Mouse (Mus musculus) liver, postnatal 0 days (tissue): ENCODE data around the gene Xcl1. TPM values are rescaled to one million over a fixed set of nuclear protein-coding genes. Genes with fewer than 3 reads are reported as not detected.

ENCODE experiments used
- ATAC-seq: fragments of 200-750 bp; cut with Nextera tagmentation; 2 replicates; pipeline ENCODE4 v1.8.0; 2017; ENCODE audit warnings: mild to moderate bottlenecking, moderate library complexity
- DNase-seq: peaks from one replicate; pipeline ENCODE4 v3.0.0-alpha.2; 2016
- H3K27ac ChIP-seq: fragments of 300-500 bp; sonication (generic); 2 replicates; pipeline ENCODE4 v1.5.1; 2014; ENCODE audit warnings: antibody characterized with exemption, moderate library complexity, mild to moderate bottlenecking, low read depth
- H3K27me3 ChIP-seq: fragments of 300-500 bp; sonication (generic); 2 replicates; pipeline ENCODE4 v1.6.1; 2014; ENCODE audit warnings: low read length, control low read depth, mixed read lengths; ENCODE audit not compliant: insufficient read depth
- H3K36me3 ChIP-seq: fragments of 300-500 bp; sonication (generic); replicated peaks from 2 replicates; pipeline ENCODE4 v1.6.1; 2014; ENCODE audit warnings: mild to moderate bottlenecking, control low read depth, low read length, moderate library complexity, mixed read lengths; ENCODE audit not compliant: insufficient read depth
- H3K4me1 ChIP-seq: fragments of 300-500 bp; sonication (generic); 2 replicates; pipeline ENCODE4 v1.6.1; 2014; ENCODE audit warnings: antibody characterized with exemption, mild to moderate bottlenecking, control low read depth; ENCODE audit not compliant: insufficient read depth
- H3K4me2 ChIP-seq: fragments of 300-500 bp; sonication (generic); 2 replicates; pipeline ENCODE4 v1.6.1; 2014; ENCODE audit warnings: low read depth, mild to moderate bottlenecking, low read length, moderate library complexity, mixed read lengths
- H3K4me3 ChIP-seq: fragments of 300-500 bp; sonication (generic); 2 replicates; pipeline ENCODE4 v1.5.1; 2014; ENCODE audit warnings: low read depth, low read length
- H3K9ac ChIP-seq: fragments of 300-500 bp; sonication (generic); replicated peaks from 2 replicates; pipeline ENCODE4 v1.6.1; 2014; ENCODE audit warnings: mild to moderate bottlenecking, moderate library complexity
- H3K9me3 ChIP-seq: fragments of 300-500 bp; sonication (generic); 2 replicates; pipeline ENCODE4 v1.6.1; 2016; ENCODE audit warnings: mild to moderate bottlenecking, control low read depth, low read length, mixed read lengths
- CTCF ChIP-seq: sonication (generic); IDR thresholded peaks from 2 replicates; pipeline ENCODE4 v1.5.1; 2016; ENCODE audit warnings: antibody characterized with exemption, low read depth
- EP300 ChIP-seq: IDR thresholded peaks from 2 replicates; pipeline ENCODE4 v1.6.1; 2016; ENCODE audit warnings: antibody characterized with exemption, low read depth, mild to moderate bottlenecking
- WGBS: fragments of 180-500 bp; shearing (Covaris S2); extraction: QIAGEN DNeasy Blood & Tissue Kit; methylation state at CpG from one replicate; pipeline ENCODE4 v1.1.7; 2014; ENCODE audit not compliant: insufficient replicate concordance; 5-methylcytosine and 5-hydroxymethylcytosine counted together
- polyA plus RNA-seq: library from polyadenylated mRNA; unstranded; fragments of >200 nt; fragmentation: Nextera tagmentation; extraction: Ambion mirVana; gene quantifications from 2 replicates; pipeline ENCODE4 v1.2.1, GENCODE M21; 2015

The Xcl1 gene
- polyA plus RNA-seq, 1 experiment from 2014 or later = 0.83 TPM

DNA sequence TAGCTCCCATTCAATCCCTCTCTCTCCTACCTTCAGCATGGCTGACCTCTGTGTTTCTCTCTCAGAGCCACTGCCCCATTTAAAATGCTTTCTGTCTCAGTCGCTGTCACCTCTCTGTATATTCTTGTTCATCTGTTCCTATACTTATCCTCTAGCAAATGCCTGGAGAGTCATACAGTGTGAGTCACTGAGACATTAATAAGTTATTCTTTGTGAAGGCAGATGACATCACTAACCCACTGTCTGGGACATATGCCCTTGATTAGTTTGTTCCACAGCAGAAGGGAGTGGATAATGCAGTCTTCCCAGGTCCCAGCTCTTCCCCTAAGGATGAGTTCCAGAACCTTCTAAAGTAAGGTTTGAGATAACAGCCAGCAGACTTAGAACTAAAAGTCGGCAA lies 47.6 kb downstream of the Xcl1 start:
- H3K27ac ChIP-seq = no peak overlapping the region
- TF ChIP-seq EP300 = no peak
- no peak for TF ChIP-seq CTCF
- DNase-seq (no peak), ATAC-seq (no peak)
- whole genome bisulfite sequencing = 62% methylated on average over 2 of the region's 2 CpGs
- H3K4me2 ChIP-seq = no peak overlapping the region
- H3K9ac ChIP-seq = no peak overlapping the region
- H3K36me3 ChIP-seq = no peaks in the 10 kb centered on the region
- no peaks in the 10 kb centered on the region for H3K9me3 ChIP-seq
- no peaks in the 10 kb centered on the region for H3K27me3 ChIP-seq
- H3K4me3 ChIP-seq = no peak overlapping the region
- no peaks in the 10 kb centered on the region for H3K4me1 ChIP-seq

- Histone ChIP-seq H3K36me3 (no peaks in the 10 kb centered on the region), H3K27me3 (no peaks in the 10 kb centered on the region), H3K27ac (peak overlapping the region; percentile 36; the same call in 1 of the 2 replicates), H3K9me3 (no peaks in the 10 kb centered on the region), H3K4me1 (no peaks in the 10 kb centered on the region), H3K9ac (no peak overlapping the region), H3K4me3 (no peak overlapping the region), H3K4me2 (no peak overlapping the region)
- ATAC-seq (no peak), DNase-seq (no peak)
- TF ChIP-seq CTCF (no peak), EP300 (no peak)
- 57% methylated on average over 3 of the region's 3 CpGs for WGBS
These were observed 53.4 kb downstream of the Xcl1 start for GRCm38 (mm10) chr1:164881891-164882290.

Other genes starting within 250 kb of the Xcl1 start
- 0.58 and 1.6 TPM in 2 replicates for gene Dpt, start 138.9 kb downstream of the Xcl1 start, polyA plus RNA-seq
- 0.04 and 0.06 TPM in 2 replicates for gene Tbx19, start 225.2 kb upstream of the Xcl1 start, polyA plus RNA-seq